Mouse (Mus musculus) splenic B cell, adult 2 months (primary cell): ENCODE data around the gene Neurl1a.

Source experiments
- DNase-seq: peaks from one replicate; pipeline ENCODE4 v3.0.0-alpha.2; 2011; ENCODE audit warnings: low read depth, low spot score
- H3K27me3 ChIP-seq: 2 replicates; pipeline ENCODE4 v1.6.1; 2012; ENCODE audit warnings: mild to moderate bottlenecking, low read length, moderate library complexity, mixed read lengths; ENCODE audit not compliant: control insufficient read depth, poor library complexity, insufficient read depth, severe bottlenecking
- H3K36me3 ChIP-seq: 2 replicates; pipeline ENCODE4 v1.6.1; 2012; ENCODE audit warnings: mild to moderate bottlenecking, low read length, moderate library complexity, mixed read lengths; ENCODE audit not compliant: control insufficient read depth, poor library complexity, insufficient read depth, severe bottlenecking

Gene Neurl1a

GRCm38 (mm10) chr19:47291307-47292080, 112.9 kb downstream of the Neurl1a start:
- DNase-seq, result no peak
- H3K27me3 ChIP-seq, result no peaks in the 10 kb centered on the region

GRCm38 (mm10) chr19:47292451-47292951, 113.9 kb downstream of the Neurl1a start:
- peaks cover 2% of the 10 kb centered on the region; the same call in 1 of the 2 replicates for H3K36me3 ChIP-seq
- DNase-seq, result no peak
- no peaks in the 10 kb centered on the region for H3K27me3 ChIP-seq

More at GRCm38 (mm10) chr19:47291307-47292080, 112.9 kb downstream of the Neurl1a start:
- H3K36me3 ChIP-seq, result peaks cover 5% of the 10 kb centered on the region

DNA sequence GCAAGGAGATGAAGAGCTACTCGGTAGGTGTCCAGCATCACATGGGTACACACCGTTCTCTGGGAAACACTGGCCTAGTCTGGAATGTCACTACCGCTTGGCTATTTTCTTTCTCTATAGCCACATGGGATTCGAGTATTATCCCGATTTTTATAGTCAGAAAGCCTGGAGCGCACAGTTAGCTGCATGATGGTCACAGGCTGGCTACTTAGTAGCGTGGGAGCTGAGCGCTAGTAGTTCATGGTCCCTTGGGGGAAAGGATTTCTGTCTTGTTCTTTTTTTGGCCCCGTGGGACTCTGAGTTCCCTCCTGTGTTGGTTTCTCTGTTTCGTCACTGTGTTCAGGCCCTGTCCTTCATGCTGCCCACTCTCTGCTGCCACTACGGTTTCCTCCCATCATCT, 119.5 kb downstream of the Neurl1a start:
- no peaks in the 10 kb centered on the region for H3K36me3 ChIP-seq
- H3K27me3 ChIP-seq, result no peaks in the 10 kb centered on the region
- peak; percentile 8 for DNase-seq

DNA sequence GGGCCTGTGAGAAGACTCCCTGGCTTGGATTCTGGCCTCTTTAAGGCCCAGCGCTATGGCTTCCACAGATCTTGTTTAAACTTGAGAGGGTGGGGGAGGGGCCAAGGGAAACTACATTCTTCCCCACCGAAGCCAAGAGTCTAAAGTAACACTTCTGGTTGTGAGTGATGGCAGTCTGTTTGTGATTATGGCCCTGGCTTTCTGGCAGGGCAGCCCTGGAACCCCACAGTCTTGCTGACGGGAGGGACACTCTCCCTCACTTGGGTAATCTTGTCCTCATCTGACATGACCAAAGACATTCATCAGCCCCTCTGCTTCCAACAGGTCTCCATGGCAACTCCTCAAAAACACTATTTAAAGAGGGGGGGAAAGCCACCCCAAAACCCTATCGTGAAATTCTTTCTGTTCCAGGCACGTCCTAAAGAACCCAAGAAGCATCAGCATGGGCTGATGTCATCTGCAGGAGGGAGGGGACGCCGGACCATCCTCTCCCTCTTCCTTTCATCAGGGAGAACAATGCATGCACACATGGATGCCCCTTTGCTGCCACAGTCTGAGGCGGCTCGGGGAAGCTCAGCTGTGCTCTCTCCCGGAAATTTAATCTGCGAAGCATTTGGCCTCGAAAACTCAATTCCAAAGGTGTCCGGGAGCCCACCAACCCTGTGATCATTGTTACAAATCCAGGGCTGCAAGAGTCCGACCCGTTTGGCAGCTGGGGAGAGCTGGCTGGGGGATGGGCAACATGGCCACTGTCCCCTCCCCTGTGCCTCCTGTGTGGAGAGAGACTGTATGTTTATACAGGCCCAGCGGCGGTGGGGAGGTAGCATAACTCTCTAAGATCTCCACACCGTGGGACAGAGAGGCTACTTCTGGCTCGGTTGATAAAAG, 122.9 kb downstream of the Neurl1a start:
- DNase-seq, result no peak
- Histone ChIP-seq H3K27me3 (no peaks in the 10 kb centered on the region), H3K36me3 (no peaks in the 10 kb centered on the region)

- no peak for DNase-seq
- Histone ChIP-seq H3K36me3 (no peaks in the 10 kb centered on the region), H3K27me3 (no peaks in the 10 kb centered on the region)
Observed at GRCm38 (mm10) chr19:47302191-47302852, 123.7 kb downstream of the Neurl1a start.

- no peaks in the 10 kb centered on the region for H3K36me3 ChIP-seq
- no peak for DNase-seq
- H3K27me3 ChIP-seq, result no peaks in the 10 kb centered on the region
Observed at GRCm38 (mm10) chr19:47303128-47303527, 124.5 kb downstream of the Neurl1a start.

- H3K36me3 ChIP-seq, result no peaks in the 10 kb centered on the region
- no peaks in the 10 kb centered on the region for H3K27me3 ChIP-seq
- DNase-seq, result no peak
Observed at GRCm38 (mm10) chr19:47304170-47304745, 125.6 kb downstream of the Neurl1a start.

DNA sequence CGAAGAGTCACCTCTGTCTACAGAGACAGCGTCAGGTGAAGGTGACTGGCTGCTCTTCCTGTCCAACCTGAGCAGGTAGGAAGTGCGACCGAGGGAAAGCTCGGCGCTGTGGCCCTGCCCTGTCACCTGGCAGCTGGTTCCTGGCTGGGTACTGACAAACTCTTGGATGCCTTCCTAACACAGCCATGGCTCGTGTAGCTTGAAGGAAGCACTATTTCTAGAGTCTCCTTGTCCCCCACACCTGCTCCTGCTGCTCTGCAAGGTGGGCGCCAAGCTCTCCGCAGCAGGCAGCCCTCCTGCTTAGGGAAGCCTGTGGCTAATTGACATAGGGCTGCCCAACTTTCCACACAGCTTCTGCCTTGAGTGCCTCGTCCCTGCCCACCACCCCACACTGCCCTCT, 126.8 kb downstream of the Neurl1a start:
- no peaks in the 10 kb centered on the region for H3K36me3 ChIP-seq
- H3K27me3 ChIP-seq, result no peaks in the 10 kb centered on the region
- DNase-seq, result no peak

GRCm38 (mm10) chr19:47306128-47306916, 127.7 kb downstream of the Neurl1a start:
- no peak for DNase-seq
- Histone ChIP-seq H3K36me3 (no peaks in the 10 kb centered on the region; the same call in 1 of the 2 replicates), H3K27me3 (no peaks in the 10 kb centered on the region)

GRCm38 (mm10) chr19:47306917-47307315, 128.3 kb downstream of the Neurl1a start:
- DNase-seq, result no peak
- Histone ChIP-seq H3K27me3 (no peaks in the 10 kb centered on the region), H3K36me3 (no peaks in the 10 kb centered on the region; the same call in 1 of the 2 replicates)
